Mouse (Mus musculus) testis, adult 2 months (tissue): ENCODE data around the gene Chrne. TPM values are rescaled to one million over a fixed set of nuclear protein-coding genes. Genes with fewer than 3 reads are reported as not detected.

Source experiments
- H3K27ac ChIP-seq: fragments of 200-500 bp; 2 replicates; pipeline ENCODE4 v1.5.1; 2012; ENCODE audit warnings: low read depth, low read length; ENCODE audit not compliant: control insufficient read depth, insufficient read depth
- H3K27me3 ChIP-seq: fragments of 200-500 bp; 2 replicates; pipeline ENCODE4 v1.6.1; 2012; ENCODE audit warnings: mild to moderate bottlenecking, low read length, moderate library complexity; ENCODE audit not compliant: control insufficient read depth, insufficient read depth
- H3K36me3 ChIP-seq: fragments of 200-500 bp; 2 replicates; pipeline ENCODE4 v1.6.1; 2012; ENCODE audit warnings: mild to moderate bottlenecking, low read length; ENCODE audit not compliant: control insufficient read depth, insufficient read depth
- H3K4me1 ChIP-seq: fragments of 200-500 bp; 2 replicates; pipeline ENCODE4 v1.6.1; 2012; ENCODE audit warnings: low read length; ENCODE audit not compliant: control insufficient read depth, insufficient read depth
- H3K4me3 ChIP-seq: fragments of 200-500 bp; 2 replicates; pipeline ENCODE4 v1.5.1; 2012; ENCODE audit warnings: low read depth, mild to moderate bottlenecking, low read length, moderate library complexity, mixed read lengths; ENCODE audit not compliant: control insufficient read depth
- CTCF ChIP-seq: fragments of 200-500 bp; IDR thresholded peaks from 2 replicates; pipeline ENCODE4 v1.5.1; 2012; ENCODE audit warnings: low read depth, mild to moderate bottlenecking, inconsistent platforms, low read length, moderate library complexity; ENCODE audit not compliant: control insufficient read depth, insufficient read depth, insufficient replicate concordance
- POLR2A ChIP-seq: fragments of 200-500 bp; IDR thresholded peaks from 2 replicates; pipeline ENCODE4 v1.6.1; 2012; ENCODE audit warnings: low read depth, mild to moderate bottlenecking, inconsistent platforms, low read length, moderate library complexity; ENCODE audit not compliant: control insufficient read depth
- polyA plus RNA-seq: library from polyadenylated mRNA; depleted of rRNA; stranded (reverse); fragments of >200 nt; gene quantifications from 2 replicates; pipeline ENCODE4 v1.2.3, GENCODE M21; 2012

The Chrne gene
- polyA plus RNA-seq, 1 experiment: 243 TPM

- no peaks in the 10 kb centered on the region; the same call in 1 of the 2 replicates for H3K36me3 ChIP-seq
- peak within 1 kb of the TSS; percentile 99 for H3K27ac ChIP-seq
- TF ChIP-seq POLR2A (peak; percentile 69), CTCF (no peak)
- peak within 1 kb of the TSS; percentile 98 for H3K4me3 ChIP-seq
- no peaks in the 10 kb centered on the region for H3K27me3 ChIP-seq
- H3K4me1 ChIP-seq: peaks cover 14% of the 10 kb centered on the region
Measured at GRCm38 (mm10) chr11:70646691-70647650, 28.0 kb upstream of the Chrne start, which contains the start of the genes Rnf167 and Slc25a11. Gene Rnf167, plus strand, starts transcription at chr11:70647235. Gene Slc25a11, minus strand, starts transcription at chr11:70647479.

DNA sequence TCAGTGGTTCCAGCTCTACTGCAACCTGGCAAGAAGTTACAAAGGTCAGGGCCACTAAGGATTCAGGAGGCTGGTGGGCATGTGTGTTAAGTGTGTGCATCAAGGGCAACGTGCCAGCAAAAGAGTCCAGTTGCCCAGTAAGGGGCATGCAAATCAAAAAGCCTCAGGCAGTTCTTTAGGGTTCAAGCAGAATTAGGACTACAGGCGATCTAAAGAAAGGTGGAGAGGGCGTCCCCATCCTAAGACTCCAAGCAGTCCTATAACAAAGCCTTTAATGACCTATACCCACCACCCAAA lies 27.2 kb upstream of the Chrne start:
- Histone ChIP-seq H3K27ac (no peak overlapping the region; the same call in 1 of the 2 replicates), H3K4me1 (peaks cover 12% of the 10 kb centered on the region), H3K27me3 (no peaks in the 10 kb centered on the region), H3K36me3 (no peaks in the 10 kb centered on the region), H3K4me3 (peak overlapping the region; percentile 92)
- no peak for TF ChIP-seq CTCF
- TF ChIP-seq POLR2A: no peak

DNA sequence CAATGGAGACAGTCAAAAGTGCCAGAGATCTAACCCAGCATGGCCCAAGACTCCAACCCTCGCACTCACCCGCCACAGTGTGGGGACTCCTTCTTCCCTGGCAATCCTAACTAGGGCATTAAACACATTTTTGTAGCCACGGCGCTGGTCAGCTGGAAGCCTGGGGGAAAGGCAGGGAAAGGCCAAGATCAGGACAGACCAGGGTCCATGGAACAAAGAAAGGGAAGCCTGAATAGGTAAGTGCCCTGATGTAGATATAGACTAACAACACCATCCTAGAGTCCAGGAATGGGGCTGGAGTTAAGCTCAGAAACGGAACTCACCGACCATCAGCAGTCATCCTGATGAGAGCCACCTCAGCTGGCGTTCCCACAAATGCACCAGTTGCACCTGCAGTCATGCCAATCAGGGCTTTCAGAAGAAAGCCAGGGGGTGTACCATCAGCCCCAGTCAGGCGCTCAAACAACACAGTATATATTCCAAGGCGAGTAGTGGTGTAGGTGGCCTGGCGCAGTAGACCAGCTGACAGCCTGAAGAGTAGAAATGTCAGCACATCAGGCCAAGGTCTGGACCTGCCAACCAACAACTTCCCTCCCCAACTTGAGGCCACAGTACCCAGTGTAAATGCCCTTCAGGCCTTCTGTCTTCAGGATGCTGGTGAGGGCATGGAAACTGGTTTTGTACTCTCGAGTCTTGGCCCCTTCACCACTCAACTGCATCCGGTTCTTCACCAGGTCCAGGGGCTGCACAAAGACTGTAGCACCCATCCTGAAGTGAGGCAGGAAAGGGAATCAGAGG lies 26.6 kb upstream of the Chrne start:
- H3K27me3 ChIP-seq: no peaks in the 10 kb centered on the region
- no peak overlapping the region for H3K4me3 ChIP-seq
- peaks cover 12% of the 10 kb centered on the region for H3K4me1 ChIP-seq
- H3K36me3 ChIP-seq: no peaks in the 10 kb centered on the region
- TF ChIP-seq POLR2A (no peak), CTCF (no peak)
- no peak overlapping the region for H3K27ac ChIP-seq

DNA sequence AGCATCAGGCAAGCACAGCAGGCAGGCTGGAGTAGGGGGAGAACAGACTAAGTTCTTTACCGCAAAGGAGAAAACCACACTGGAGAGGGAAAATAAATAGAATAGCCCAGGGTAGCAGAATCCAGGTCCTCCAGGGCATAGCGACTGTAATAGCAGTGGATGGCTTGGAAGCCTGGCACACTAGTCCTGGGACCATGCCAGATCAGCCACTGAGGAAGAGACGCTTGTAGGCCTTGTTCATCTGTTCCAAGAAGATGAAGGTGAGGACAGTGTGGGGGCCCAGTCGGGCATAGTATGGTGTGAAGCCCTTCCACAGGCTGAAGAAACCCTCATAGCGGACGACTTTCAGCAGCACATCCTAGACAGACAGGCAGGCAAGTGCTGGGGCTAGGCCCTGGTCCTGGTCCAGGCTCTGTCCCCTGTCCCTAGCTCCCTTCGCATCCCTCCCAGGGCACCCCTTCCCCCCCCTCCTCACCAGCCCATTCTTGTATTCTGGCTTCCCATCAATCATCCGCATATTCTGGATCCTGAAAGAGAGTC lies 25.6 kb upstream of the Chrne start:
- Histone ChIP-seq H3K4me1 (peaks cover 12% of the 10 kb centered on the region), H3K4me3 (no peak overlapping the region), H3K27me3 (no peaks in the 10 kb centered on the region), H3K27ac (no peak overlapping the region), H3K36me3 (no peaks in the 10 kb centered on the region)
- TF ChIP-seq CTCF: no peak
- TF ChIP-seq POLR2A: no peak

- TF ChIP-seq CTCF: no peak
- no peak for TF ChIP-seq POLR2A
- Histone ChIP-seq H3K27ac (no peak overlapping the region), H3K27me3 (no peaks in the 10 kb centered on the region), H3K4me3 (no peak overlapping the region), H3K4me1 (peaks cover 12% of the 10 kb centered on the region), H3K36me3 (no peaks in the 10 kb centered on the region)
Measured at GRCm38 (mm10) chr11:70643051-70643450, 24.0 kb upstream of the Chrne start.

DNA sequence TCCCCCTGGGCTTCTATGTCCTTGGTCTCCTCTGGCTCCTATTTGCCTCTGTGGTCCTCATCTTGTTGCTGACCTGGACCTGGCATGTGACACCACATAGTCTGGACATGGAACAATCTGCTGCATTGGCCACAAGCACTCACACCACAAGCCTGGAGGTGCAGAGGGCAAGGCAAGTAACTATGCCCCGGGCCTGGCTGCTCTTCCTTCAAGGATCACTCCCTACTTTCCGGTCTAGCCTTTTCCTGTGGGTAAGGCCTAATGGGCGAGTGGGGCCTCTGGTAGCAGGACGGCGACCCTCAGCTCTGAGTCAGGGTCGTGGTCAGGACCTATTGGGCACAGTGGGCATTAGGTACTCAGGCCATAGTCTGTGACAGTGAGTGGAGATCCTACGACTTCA lies 22.2 kb upstream of the Chrne start:
- Histone ChIP-seq H3K4me1 (peaks cover 3% of the 10 kb centered on the region), H3K27ac (no peak overlapping the region), H3K36me3 (no peaks in the 10 kb centered on the region), H3K27me3 (no peaks in the 10 kb centered on the region), H3K4me3 (no peak overlapping the region)
- TF ChIP-seq CTCF: no peak
- no peak for TF ChIP-seq POLR2A

- Histone ChIP-seq H3K4me1 (no peaks in the 10 kb centered on the region), H3K27ac (no peak overlapping the region), H3K36me3 (no peaks in the 10 kb centered on the region), H3K27me3 (no peaks in the 10 kb centered on the region), H3K4me3 (no peak overlapping the region)
- TF ChIP-seq CTCF (no peak), POLR2A (no peak)
Measured at GRCm38 (mm10) chr11:70639976-70640375, 21.0 kb upstream of the Chrne start.
